Mouse (Mus musculus) stomach, embryonic 14.5 days (tissue): ENCODE data around the gene Grid1. TPM values are rescaled to one million over a fixed set of nuclear protein-coding genes. Genes with fewer than 3 reads are reported as not detected.

Experiments used
- ATAC-seq: fragments of 200-750 bp; cut with Nextera tagmentation; 2 replicates; pipeline ENCODE4 v1.8.0; 2017; ENCODE audit warnings: low read depth, moderate TSS enrichment; ENCODE audit not compliant: insufficient number of reproducible peaks, insufficient read depth, low FRiP score
- H3K27ac ChIP-seq: fragments of 300-500 bp; sonication (generic); 2 replicates; pipeline ENCODE4 v1.5.1; 2014; ENCODE audit warnings: mild to moderate bottlenecking, low read length, moderate library complexity, mixed read lengths
- H3K27me3 ChIP-seq: fragments of 300-500 bp; sonication (generic); 2 replicates; pipeline ENCODE4 v1.6.1; 2014; ENCODE audit warnings: low read length, control low read depth, mixed read lengths; ENCODE audit not compliant: control insufficient read depth, insufficient read depth
- H3K36me3 ChIP-seq: fragments of 300-500 bp; sonication (generic); 2 replicates; pipeline ENCODE4 v1.6.1; 2014; ENCODE audit warnings: mild to moderate bottlenecking, control low read depth, low read length, moderate library complexity, mixed read lengths; ENCODE audit not compliant: control insufficient read depth, insufficient read depth
- H3K4me1 ChIP-seq: fragments of 300-500 bp; sonication (generic); 2 replicates; pipeline ENCODE4 v1.6.1; 2014; ENCODE audit warnings: low read length, control low read depth, mixed read lengths; ENCODE audit not compliant: control insufficient read depth, insufficient read depth
- H3K4me2 ChIP-seq: fragments of 300-500 bp; sonication (generic); replicated peaks from 2 replicates; pipeline ENCODE4 v1.6.1; 2014; ENCODE audit warnings: low read depth, low read length, control low read depth
- H3K4me3 ChIP-seq: fragments of 300-500 bp; sonication (generic); 2 replicates; pipeline ENCODE4 v1.5.1; 2014; ENCODE audit warnings: low read depth, low read length, control low read depth
- H3K9ac ChIP-seq: fragments of 300-500 bp; sonication (generic); replicated peaks from 2 replicates; pipeline ENCODE4 v1.6.1; 2014; ENCODE audit warnings: low read depth, mild to moderate bottlenecking, control low read depth, low read length, moderate library complexity, mixed read lengths
- H3K9me3 ChIP-seq: fragments of 300-500 bp; sonication (generic); 2 replicates; pipeline ENCODE4 v1.6.1; 2016; ENCODE audit warnings: low read depth, low read length, control low read depth; ENCODE audit not compliant: control insufficient read depth
- WGBS: fragments of 180-500 bp; shearing (Covaris S2); extraction: QIAGEN DNeasy Blood & Tissue Kit; methylation state at CpG from one replicate; pipeline ENCODE4 v1.1.7; 2014; 5-methylcytosine and 5-hydroxymethylcytosine counted together
- polyA plus RNA-seq: library from polyadenylated mRNA; unstranded; fragments of >200 nt; fragmentation: Nextera tagmentation; extraction: Ambion mirVana; gene quantifications from 2 replicates; pipeline ENCODE4 v1.2.1, GENCODE M21; 2014

Grid1 gene
- polyA plus RNA-seq, 1 experiment from 2014 or later, result 1.1 TPM

DNA sequence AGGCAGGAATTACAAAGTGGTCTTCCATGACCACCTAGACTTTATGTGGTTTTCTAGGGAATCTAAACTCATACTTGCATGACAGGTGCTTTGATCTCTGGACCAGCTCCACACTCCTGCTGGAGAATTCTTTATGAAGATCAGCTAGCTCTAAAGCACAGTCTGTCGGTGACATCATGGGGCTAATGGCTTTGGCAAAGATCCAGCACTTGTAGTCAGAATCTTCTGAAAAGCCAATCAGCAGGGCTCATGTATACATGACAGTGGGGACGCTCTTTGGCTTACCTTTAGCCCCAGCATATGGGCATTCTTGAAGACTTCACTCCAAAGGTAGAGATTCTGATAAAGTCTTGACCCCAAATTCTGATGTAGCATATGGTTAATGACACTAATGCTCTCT lies 434.6 kb downstream of the Grid1 start:
- WGBS, result 52% methylated on average over 2 of the region's 2 CpGs
- ATAC-seq, result no peak

DNA sequence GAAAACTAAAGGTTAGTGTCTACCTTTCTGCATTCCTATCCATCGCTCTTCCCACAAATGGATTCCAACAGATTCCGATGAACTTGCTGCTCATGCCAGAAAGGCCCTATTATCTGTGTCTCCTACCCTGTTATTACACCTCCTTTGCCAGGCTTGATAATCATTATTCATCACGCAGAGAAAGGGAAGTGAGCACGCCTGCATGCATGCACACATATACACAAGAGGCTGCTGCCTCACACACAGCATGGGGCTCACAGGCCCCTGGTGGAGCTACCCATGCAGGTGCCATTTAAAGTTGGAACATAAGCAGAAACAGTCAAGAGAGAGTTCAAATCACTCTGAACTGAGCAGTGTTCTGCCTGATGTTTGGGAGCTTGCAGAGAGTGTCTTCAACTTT lies 450.4 kb downstream of the Grid1 start:
- Histone ChIP-seq H3K4me1 (no peaks in the 10 kb centered on the region), H3K4me3 (no peak overlapping the region), H3K9me3 (no peaks in the 10 kb centered on the region), H3K9ac (no peak overlapping the region), H3K27me3 (no peaks in the 10 kb centered on the region), H3K27ac (no peak overlapping the region), H3K36me3 (no peaks in the 10 kb centered on the region), H3K4me2 (no peak overlapping the region)
- WGBS, result 85% methylated on average over 4 of the region's 4 CpGs
- no peak for ATAC-seq

More for the DNA sequence above, 434.6 kb downstream of the Grid1 start:
- H3K4me3 ChIP-seq, result no peak overlapping the region
- H3K4me2 ChIP-seq, result no peak overlapping the region
- no peak overlapping the region for H3K9ac ChIP-seq
- no peaks in the 10 kb centered on the region for H3K27me3 ChIP-seq
- H3K9me3 ChIP-seq, result no peaks in the 10 kb centered on the region
- no peaks in the 10 kb centered on the region for H3K4me1 ChIP-seq
- H3K27ac ChIP-seq, result no peak overlapping the region
- H3K36me3 ChIP-seq, result no peaks in the 10 kb centered on the region

DNA sequence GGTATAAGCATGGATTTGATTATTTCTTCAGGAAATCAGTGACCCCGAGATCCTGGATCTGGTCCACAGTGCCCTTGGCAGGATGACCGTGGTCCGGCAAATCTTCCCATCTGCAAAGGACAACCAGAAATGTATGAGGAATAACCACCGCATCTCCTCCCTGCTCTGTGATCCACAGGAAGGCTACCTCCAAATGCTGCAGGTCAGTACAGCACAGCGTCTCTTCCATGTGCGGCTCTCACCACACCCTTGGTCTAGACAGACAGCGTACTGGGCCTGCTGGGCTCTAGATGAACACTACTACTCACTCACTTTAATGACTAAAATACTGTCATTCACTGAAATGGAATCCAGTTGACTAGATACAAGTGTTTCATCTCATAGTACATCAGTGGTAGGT lies 489.3 kb downstream of the Grid1 start:
- 89% methylated on average over 7 of the region's 7 CpGs for WGBS
- Histone ChIP-seq H3K9me3 (no peaks in the 10 kb centered on the region), H3K36me3 (no peaks in the 10 kb centered on the region), H3K4me2 (no peak overlapping the region), H3K4me3 (no peak overlapping the region), H3K27ac (no peak overlapping the region), H3K4me1 (no peaks in the 10 kb centered on the region), H3K9ac (no peak overlapping the region), H3K27me3 (no peaks in the 10 kb centered on the region)
- no peak for ATAC-seq

DNA sequence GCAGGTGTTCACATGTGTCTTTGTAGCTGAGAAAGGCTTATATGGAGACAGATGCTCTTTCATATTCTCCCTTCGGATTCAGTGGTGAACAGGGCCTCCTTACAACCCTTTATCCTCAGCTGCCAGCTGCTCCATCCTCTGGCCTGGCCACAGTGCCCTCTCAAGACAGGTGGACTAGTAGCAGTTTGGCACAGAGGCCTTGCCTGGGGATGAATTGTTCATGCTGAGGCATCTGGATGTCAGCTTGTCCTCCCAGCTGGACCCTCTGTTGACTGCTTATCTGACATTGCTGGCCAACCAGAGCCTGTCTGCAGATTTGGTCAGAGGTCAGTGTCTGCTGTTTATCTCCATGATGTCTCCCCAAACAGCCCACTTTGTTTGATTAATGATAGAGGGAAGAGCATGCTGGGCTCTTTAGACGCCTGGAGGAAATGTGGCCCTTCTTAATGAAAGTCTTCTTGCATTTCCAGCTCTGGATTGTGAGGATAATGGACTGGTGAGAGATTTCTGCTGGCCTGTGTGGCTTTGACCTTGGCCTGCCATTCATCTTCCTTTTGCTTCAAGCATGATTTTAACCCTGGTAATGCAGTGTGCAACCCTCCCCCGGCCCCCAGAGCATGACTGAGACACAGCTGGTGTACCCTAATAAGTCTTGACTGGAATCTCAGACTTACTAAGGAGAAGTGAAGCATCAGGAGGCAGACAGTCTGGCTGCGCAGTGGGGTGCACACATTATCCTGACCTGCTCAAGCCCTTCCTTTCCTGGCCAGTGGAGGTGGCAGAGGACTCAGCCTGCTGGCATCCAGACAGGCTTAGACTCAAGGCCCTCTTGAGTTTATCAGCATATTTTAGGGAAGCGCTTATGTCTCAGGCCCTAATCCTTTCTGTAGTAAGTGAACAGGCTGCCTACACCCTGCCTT lies 493.7 kb downstream of the Grid1 start:
- no peak overlapping the region for H3K4me2 ChIP-seq
- H3K36me3 ChIP-seq, result no peaks in the 10 kb centered on the region
- no peak overlapping the region for H3K4me3 ChIP-seq
- WGBS, result 24% methylated on average over 5 of the region's 5 CpGs
- no peak overlapping the region for H3K27ac ChIP-seq
- H3K27me3 ChIP-seq, result no peaks in the 10 kb centered on the region
- H3K9ac ChIP-seq, result no peak overlapping the region
- no peak for ATAC-seq
- no peaks in the 10 kb centered on the region for H3K9me3 ChIP-seq
- H3K4me1 ChIP-seq, result no peaks in the 10 kb centered on the region

DNA sequence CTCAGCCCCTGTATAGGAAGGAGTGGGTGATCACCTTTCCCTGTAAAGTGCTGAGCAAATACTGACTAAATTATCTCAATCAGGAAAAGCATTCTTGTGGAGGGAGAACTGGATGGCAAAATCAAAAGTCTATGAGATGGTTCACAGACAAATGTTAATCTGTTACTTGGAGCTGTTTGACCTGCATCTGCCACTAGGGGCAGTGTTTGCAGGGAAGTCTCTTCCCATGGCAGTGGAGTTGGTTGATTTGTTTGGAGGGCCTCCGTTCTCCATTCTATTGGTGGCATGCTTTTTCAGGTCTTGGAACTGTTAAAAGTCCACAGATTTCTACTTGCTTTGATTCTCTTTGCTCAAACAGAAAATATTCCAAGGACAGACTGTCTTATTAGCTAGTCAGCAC lies 506.4 kb downstream of the Grid1 start:
- Histone ChIP-seq H3K27me3 (no peaks in the 10 kb centered on the region), H3K4me2 (no peak overlapping the region), H3K4me1 (no peaks in the 10 kb centered on the region), H3K9ac (no peak overlapping the region), H3K4me3 (no peak overlapping the region), H3K9me3 (no peaks in the 10 kb centered on the region), H3K27ac (no peak overlapping the region), H3K36me3 (no peaks in the 10 kb centered on the region)
- ATAC-seq, result no peak
- WGBS, result 67% methylated on average over 1 of the region's 1 CpGs

DNA sequence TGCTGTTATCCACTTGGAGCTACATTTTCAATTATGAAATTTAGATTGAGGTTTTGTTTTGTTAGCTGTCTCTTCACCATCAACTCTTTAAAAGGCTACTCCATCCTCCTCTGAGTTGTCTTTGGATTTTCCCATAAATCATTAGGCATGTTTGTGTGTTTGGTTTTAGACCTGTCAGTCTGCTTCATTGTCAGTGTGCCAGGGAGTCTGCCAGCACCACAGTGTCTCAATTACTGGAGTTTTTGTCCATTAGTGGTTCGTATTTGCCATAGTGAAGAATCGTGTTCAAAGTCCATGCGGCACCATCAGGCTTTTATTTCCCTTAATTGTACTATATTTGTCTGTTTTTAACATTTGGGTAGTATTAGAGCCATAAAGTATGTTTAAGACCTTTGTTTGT lies 516.7 kb downstream of the Grid1 start:
- no peak overlapping the region for H3K27ac ChIP-seq
- 90% methylated on average over 3 of the region's 3 CpGs for WGBS
- no peak overlapping the region for H3K9ac ChIP-seq
- ATAC-seq, result no peak
- H3K4me1 ChIP-seq, result no peaks in the 10 kb centered on the region
- H3K27me3 ChIP-seq, result no peaks in the 10 kb centered on the region
- H3K36me3 ChIP-seq, result no peaks in the 10 kb centered on the region
- H3K9me3 ChIP-seq, result no peaks in the 10 kb centered on the region
- no peak overlapping the region for H3K4me2 ChIP-seq
- H3K4me3 ChIP-seq, result no peak overlapping the region

DNA sequence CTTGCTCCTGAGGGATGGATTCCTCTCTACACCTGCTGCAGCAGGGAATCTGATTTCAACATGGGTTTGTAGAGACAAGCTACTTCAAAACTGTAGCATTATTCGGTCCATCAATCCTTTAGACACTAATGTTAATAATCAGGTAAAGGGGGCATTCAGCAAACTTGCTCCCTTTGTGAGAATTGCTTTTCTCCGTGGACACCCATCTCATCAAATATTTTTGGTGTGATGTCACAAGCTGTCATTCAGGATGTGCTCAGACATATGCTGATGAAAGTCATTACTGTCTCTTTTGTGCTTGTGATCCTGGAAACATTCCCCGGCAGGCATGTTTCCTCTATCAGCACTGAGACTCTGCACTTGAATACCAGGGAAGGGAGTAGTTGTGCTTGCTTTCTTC lies 536.1 kb downstream of the Grid1 start:
- no peaks in the 10 kb centered on the region for H3K27me3 ChIP-seq
- H3K36me3 ChIP-seq, result no peaks in the 10 kb centered on the region
- ATAC-seq, result no peak
- no peak overlapping the region for H3K4me3 ChIP-seq
- H3K27ac ChIP-seq, result no peak overlapping the region
- H3K4me1 ChIP-seq, result no peaks in the 10 kb centered on the region
- H3K9me3 ChIP-seq, result no peaks in the 10 kb centered on the region
- no peak overlapping the region for H3K9ac ChIP-seq
- WGBS, result 67% methylated on average over 3 of the region's 3 CpGs
- no peak overlapping the region for H3K4me2 ChIP-seq

DNA sequence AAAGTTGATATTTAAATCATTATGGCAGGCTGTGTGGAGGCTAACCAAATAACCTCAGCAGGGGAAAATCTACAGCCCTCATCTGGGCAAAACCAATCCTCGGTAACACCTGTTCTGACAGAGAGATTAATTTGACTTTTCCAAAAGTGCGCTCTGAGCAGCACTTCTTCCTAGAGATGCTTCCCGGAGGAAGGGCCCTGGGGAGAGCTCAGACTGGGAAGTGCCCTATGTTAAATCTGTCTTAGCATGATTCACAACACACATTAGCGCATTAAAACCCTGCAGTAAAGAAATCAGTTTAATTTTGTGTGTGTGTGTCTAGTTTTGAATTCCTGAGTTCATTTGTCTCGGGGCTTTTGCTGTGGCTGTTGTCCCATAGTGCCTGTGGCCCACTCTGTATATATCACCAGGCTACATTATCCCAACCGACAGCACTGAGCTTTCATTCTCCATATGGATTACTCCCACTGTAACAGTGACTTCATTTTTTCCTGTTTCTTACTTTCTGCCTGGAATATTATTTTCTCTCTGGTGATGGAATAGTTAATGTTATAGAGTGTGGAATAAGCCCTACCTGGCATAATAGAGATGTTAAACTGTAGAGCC lies 536.7 kb downstream of the Grid1 start:
- H3K9me3 ChIP-seq, result no peaks in the 10 kb centered on the region
- H3K4me2 ChIP-seq, result no peak overlapping the region
- no peaks in the 10 kb centered on the region for H3K4me1 ChIP-seq
- no peak overlapping the region for H3K4me3 ChIP-seq
- H3K27ac ChIP-seq, result no peak overlapping the region
- H3K36me3 ChIP-seq, result no peaks in the 10 kb centered on the region
- no peak overlapping the region for H3K9ac ChIP-seq
- H3K27me3 ChIP-seq, result no peaks in the 10 kb centered on the region
- whole genome bisulfite sequencing, result 70% methylated on average over 6 of the region's 6 CpGs
- no peak for ATAC-seq
